Mouse (Mus musculus): ENCODE results near the gene Tspoap1. TPM values are rescaled to one million over a fixed set of nuclear protein-coding genes. Genes with fewer than 3 reads are reported as not detected.

Gene Tspoap1
- polyA plus RNA-seq, 1 experiment from 2014 or later: 19.9 TPM

GRCm38 (mm10) chr11:87828239-87828900, 68.0 kb downstream of the Tspoap1 start, which contains the start of gene Lpo:
Gene Lpo, minus strand, starts transcription at chr11:87828289.
- Histone ChIP-seq H3K36me3 (ENCODE audit: control insufficient read depth, insufficient read depth, low read length) (no peaks in the 10 kb centered on the region), H3K27ac (ENCODE audit: low read depth, low read length) (no peak within 1 kb of the TSS), H3K4me1 (replicated peaks; ENCODE audit: control insufficient read depth, insufficient read depth, low read length) (no peaks in the 10 kb centered on the region), H3K27me3 (ENCODE audit: control insufficient read depth, insufficient read depth, low read length) (no peaks in the 10 kb centered on the region), H3K4me2 (ENCODE audit: low read depth, low read length, severe bottlenecking) (no peak within 1 kb of the TSS), H3K9ac (ENCODE audit: low read length) (no peak within 1 kb of the TSS), H3K4me3 (ENCODE audit: low read depth, low read length) (no peak within 1 kb of the TSS), H3K9me3 (ENCODE audit: control insufficient read depth, low read length) (no peaks in the 10 kb centered on the region)
- no peak for ATAC-seq (replicated peaks; ENCODE audit: low FRiP score)
- no peak for DNase-seq (ENCODE audit: low spot score)
- 51% methylated on average over 10 of the region's 10 CpGs for WGBS

MicroRNA genes within 50 kb of the gene (microRNA counts, 519-probe panel; counts per million panel counts)
- microRNA mmu-miR-142-3p: 4,939 counts per million, percentile 52 among the panel's probes with 10 or more counts
- microRNA mmu-miR-142-5p: 31.2 counts per million

Small RNA genes lying within 50 kb of the gene (microRNA-seq; reads per million reads assigned to microRNA genes)
- gene Mir142 (ENCODE audit: insufficient number of aligned reads) (not detected), gene Mir142b (ENCODE audit: insufficient number of aligned reads) (not detected)

Other genes starting within 250 kb of the Tspoap1 start
- gene Gm11492, start 193.9 kb upstream of the Tspoap1 start, polyA plus RNA-seq (2014; fragmentation: Nextera tagmentation; extraction: Ambion mirVana): not detected in 2 replicates
- 8.0 and 8.8 TPM in 2 replicates for gene Sept4, start 191.6 kb upstream of the Tspoap1 start, polyA plus RNA-seq (2014; fragmentation: Nextera tagmentation; extraction: Ambion mirVana)
- 72.2 and 75.6 TPM in 2 replicates for gene Mtmr4, start 168.4 kb upstream of the Tspoap1 start, polyA plus RNA-seq (2014; fragmentation: Nextera tagmentation; extraction: Ambion mirVana)
- 0.37 and 0.52 TPM in 2 replicates for gene Hsf5, start 143.4 kb upstream of the Tspoap1 start, polyA plus RNA-seq (2014; fragmentation: Nextera tagmentation; extraction: Ambion mirVana)
- gene Rnf43, start 97.8 kb upstream of the Tspoap1 start, polyA plus RNA-seq (2014; fragmentation: Nextera tagmentation; extraction: Ambion mirVana): 1.5 and 1.9 TPM in 2 replicates
- 132 and 133 TPM in 2 replicates for gene Supt4a, start 23.0 kb upstream of the Tspoap1 start, polyA plus RNA-seq (2014; fragmentation: Nextera tagmentation; extraction: Ambion mirVana)
- gene Mpo, start 33.0 kb downstream of the Tspoap1 start, polyA plus RNA-seq (2014; fragmentation: Nextera tagmentation; extraction: Ambion mirVana): 3.6 and 3.9 TPM in 2 replicates
- 0.28 and 1.0 TPM in 2 replicates for gene Lpo, start 67.7 kb downstream of the Tspoap1 start, polyA plus RNA-seq (2014; fragmentation: Nextera tagmentation; extraction: Ambion mirVana)
- gene Mks1, start 92.7 kb downstream of the Tspoap1 start, polyA plus RNA-seq (2014; fragmentation: Nextera tagmentation; extraction: Ambion mirVana): 15.6 and 17.2 TPM in 2 replicates
- 0.07 TPM in 1 of 2 replicates, not detected in the other for gene Epx, start 115.0 kb downstream of the Tspoap1 start, polyA plus RNA-seq (2014; fragmentation: Nextera tagmentation; extraction: Ambion mirVana)
- gene Olfr462, start 131.7 kb downstream of the Tspoap1 start, polyA plus RNA-seq (2014; fragmentation: Nextera tagmentation; extraction: Ambion mirVana): not detected in 2 replicates
- not detected in 2 replicates for gene Olfr463, start 136.8 kb downstream of the Tspoap1 start, polyA plus RNA-seq (2014; fragmentation: Nextera tagmentation; extraction: Ambion mirVana)
- gene Olfr464, start 160.4 kb downstream of the Tspoap1 start, polyA plus RNA-seq (2014; fragmentation: Nextera tagmentation; extraction: Ambion mirVana): not detected in 2 replicates
- 19.1 and 21.3 TPM in 2 replicates for gene Dynll2, start 227.0 kb downstream of the Tspoap1 start, polyA plus RNA-seq (2014; fragmentation: Nextera tagmentation; extraction: Ambion mirVana)